Mouse (Mus musculus): Measurements from ENCODE around the gene Dnm3. TPM values are rescaled to one million over a fixed set of nuclear protein-coding genes. Genes with fewer than 3 reads are reported as not detected.

Dnm3 gene
- polyA plus RNA-seq, 1 experiment, result 1.6 TPM

DNA sequence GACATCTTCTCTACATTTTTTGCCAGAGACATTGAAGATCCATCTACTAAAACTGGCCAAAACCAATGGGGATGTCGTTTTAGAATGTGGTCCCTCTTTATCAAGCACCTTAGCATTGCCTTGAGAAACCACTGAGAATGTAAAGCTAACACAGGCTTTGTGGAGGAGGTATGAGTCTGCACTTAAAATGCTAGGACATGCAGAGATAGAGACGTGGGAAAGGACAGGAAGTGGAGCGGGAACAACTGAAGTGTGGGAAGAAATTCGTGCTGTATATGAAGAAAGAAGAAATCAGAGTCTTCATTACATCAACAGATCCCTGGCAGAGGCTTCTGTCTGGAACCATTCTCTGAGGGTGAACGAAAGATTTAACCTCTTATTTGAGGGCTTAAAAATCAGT is 121.4 kb downstream of the Dnm3 start:
- no peaks in the 10 kb centered on the region for H3K79me3 ChIP-seq (ENCODE audit: low read depth)
- no peak overlapping the region for H3ac ChIP-seq (ENCODE audit: control insufficient read depth, insufficient read length, low read depth)
- TF ChIP-seq MYOD1 (IDR thresholded peaks at IDR 0.05; ENCODE audit: control insufficient read depth, insufficient read length, low read depth), result no peak
- no peak for TF ChIP-seq MAX (IDR thresholded peaks at IDR 0.05)
- TF ChIP-seq CTCF (IDR thresholded peaks at IDR 0.05; ENCODE audit: control insufficient read depth, insufficient read depth, insufficient read length), result no peak
- no peak for TF ChIP-seq USF1 (IDR thresholded peaks at IDR 0.05; ENCODE audit: low read depth)
- no peak for TF ChIP-seq FOSL1 (IDR thresholded peaks at IDR 0.05; ENCODE audit: insufficient read depth, low read length, poor library complexity, severe bottlenecking)
- no peak for TF ChIP-seq MYOG (IDR thresholded peaks at IDR 0.05; ENCODE audit: control insufficient read depth, extremely low read depth, insufficient read length)
- no peak for TF ChIP-seq CEBPB (IDR thresholded peaks at IDR 0.05; ENCODE audit: low read depth)
- H3K4me3 ChIP-seq (ENCODE audit: insufficient read depth, poor library complexity, severe bottlenecking), result no peak overlapping the region
- no peaks in the 10 kb centered on the region for H3K79me2 ChIP-seq (ENCODE audit: control insufficient read depth, insufficient read depth)
- no peaks in the 10 kb centered on the region for H3K27me3 ChIP-seq (ENCODE audit: control insufficient read depth, insufficient read depth, insufficient read length)
- H3K36me3 ChIP-seq (ENCODE audit: control insufficient read depth, insufficient read depth), result no peaks in the 10 kb centered on the region

DNA sequence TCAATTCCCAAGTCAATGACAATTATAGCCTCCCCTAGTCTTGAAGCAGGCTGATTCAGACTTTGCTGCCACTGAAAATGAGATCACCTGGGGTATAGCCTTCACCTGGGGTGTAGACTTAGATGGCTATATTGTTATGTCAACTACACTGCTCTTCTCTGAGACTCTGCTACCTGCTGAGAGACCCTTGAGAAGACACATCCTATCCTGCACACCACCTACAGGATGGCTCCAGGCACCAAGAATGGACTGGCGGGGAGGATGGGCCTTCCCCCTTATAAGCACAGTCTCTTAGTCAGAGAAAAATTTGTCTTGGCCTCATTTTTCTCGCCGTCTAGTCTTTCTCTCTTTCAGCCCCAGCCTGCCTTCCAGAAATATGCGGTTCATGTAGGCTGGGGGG is 123.1 kb downstream of the Dnm3 start:
- H3K79me2 ChIP-seq (ENCODE audit: control insufficient read depth, insufficient read depth), result no peaks in the 10 kb centered on the region
- H3K36me3 ChIP-seq (ENCODE audit: control insufficient read depth, insufficient read depth), result no peaks in the 10 kb centered on the region
- H3K4me3 ChIP-seq (ENCODE audit: insufficient read depth, poor library complexity, severe bottlenecking), result no peak overlapping the region
- H3K79me3 ChIP-seq (ENCODE audit: low read depth), result no peaks in the 10 kb centered on the region
- TF ChIP-seq FOSL1 (IDR thresholded peaks at IDR 0.05; ENCODE audit: insufficient read depth, low read length, poor library complexity, severe bottlenecking), result no peak
- TF ChIP-seq CTCF (IDR thresholded peaks at IDR 0.05; ENCODE audit: control insufficient read depth, insufficient read depth, insufficient read length), result no peak
- TF ChIP-seq MYOD1 (IDR thresholded peaks at IDR 0.05; ENCODE audit: control insufficient read depth, insufficient read length, low read depth), result no peak
- no peak for TF ChIP-seq MYOG (IDR thresholded peaks at IDR 0.05; ENCODE audit: control insufficient read depth, extremely low read depth, insufficient read length)
- TF ChIP-seq USF1 (IDR thresholded peaks at IDR 0.05; ENCODE audit: low read depth), result no peak
- TF ChIP-seq MAX (IDR thresholded peaks at IDR 0.05), result no peak
- no peak for TF ChIP-seq CEBPB (IDR thresholded peaks at IDR 0.05; ENCODE audit: low read depth)
- no peaks in the 10 kb centered on the region for H3K27me3 ChIP-seq (ENCODE audit: control insufficient read depth, insufficient read depth, insufficient read length)
- no peak overlapping the region for H3ac ChIP-seq (ENCODE audit: control insufficient read depth, insufficient read length, low read depth)

GRCm38 (mm10) chr1:162353831-162354230 is 124.0 kb downstream of the Dnm3 start:
- Histone ChIP-seq H3K36me3 (ENCODE audit: control insufficient read depth, insufficient read depth) (no peaks in the 10 kb centered on the region), H3ac (ENCODE audit: control insufficient read depth, insufficient read length, low read depth) (no peak overlapping the region), H3K79me3 (ENCODE audit: low read depth) (no peaks in the 10 kb centered on the region), H3K4me3 (ENCODE audit: insufficient read depth, poor library complexity, severe bottlenecking) (no peak overlapping the region), H3K79me2 (ENCODE audit: control insufficient read depth, insufficient read depth) (no peaks in the 10 kb centered on the region), H3K27me3 (ENCODE audit: control insufficient read depth, insufficient read depth, insufficient read length) (no peaks in the 10 kb centered on the region)
- TF ChIP-seq FOSL1 (IDR thresholded peaks at IDR 0.05; ENCODE audit: insufficient read depth, low read length, poor library complexity, severe bottlenecking), result no peak
- TF ChIP-seq MYOG (IDR thresholded peaks at IDR 0.05; ENCODE audit: control insufficient read depth, extremely low read depth, insufficient read length), result no peak
- TF ChIP-seq MAX (IDR thresholded peaks at IDR 0.05), result no peak
- no peak for TF ChIP-seq CTCF (IDR thresholded peaks at IDR 0.05; ENCODE audit: control insufficient read depth, insufficient read depth, insufficient read length)
- no peak for TF ChIP-seq USF1 (IDR thresholded peaks at IDR 0.05; ENCODE audit: low read depth)
- TF ChIP-seq CEBPB (IDR thresholded peaks at IDR 0.05; ENCODE audit: low read depth), result no peak
- no peak for TF ChIP-seq MYOD1 (IDR thresholded peaks at IDR 0.05; ENCODE audit: control insufficient read depth, insufficient read length, low read depth)

- no peaks in the 10 kb centered on the region for H3K36me3 ChIP-seq (ENCODE audit: control insufficient read depth, insufficient read depth)
- H3K79me3 ChIP-seq (ENCODE audit: low read depth), result no peaks in the 10 kb centered on the region
- no peaks in the 10 kb centered on the region for H3K27me3 ChIP-seq (ENCODE audit: control insufficient read depth, insufficient read depth, insufficient read length)
- H3ac ChIP-seq (ENCODE audit: control insufficient read depth, insufficient read length, low read depth), result no peak overlapping the region
- H3K4me3 ChIP-seq (ENCODE audit: insufficient read depth, poor library complexity, severe bottlenecking), result no peak overlapping the region
- H3K79me2 ChIP-seq (ENCODE audit: control insufficient read depth, insufficient read depth), result no peaks in the 10 kb centered on the region
- TF ChIP-seq MYOG (IDR thresholded peaks at IDR 0.05; ENCODE audit: control insufficient read depth, extremely low read depth, insufficient read length) (no peak), USF1 (IDR thresholded peaks at IDR 0.05; ENCODE audit: low read depth) (no peak), FOSL1 (IDR thresholded peaks at IDR 0.05; ENCODE audit: insufficient read depth, low read length, poor library complexity, severe bottlenecking) (no peak), MAX (IDR thresholded peaks at IDR 0.05) (no peak), CTCF (IDR thresholded peaks at IDR 0.05; ENCODE audit: control insufficient read depth, insufficient read depth, insufficient read length) (no peak), MYOD1 (IDR thresholded peaks at IDR 0.05; ENCODE audit: control insufficient read depth, insufficient read length, low read depth) (no peak), CEBPB (IDR thresholded peaks at IDR 0.05; ENCODE audit: low read depth) (no peak)
Measured at GRCm38 (mm10) chr1:162349306-162349705, 128.5 kb downstream of the Dnm3 start.

- no peak for TF ChIP-seq MAX (IDR thresholded peaks at IDR 0.05)
- TF ChIP-seq FOSL1 (IDR thresholded peaks at IDR 0.05; ENCODE audit: insufficient read depth, low read length, poor library complexity, severe bottlenecking), result no peak
- no peak for TF ChIP-seq MYOD1 (IDR thresholded peaks at IDR 0.05; ENCODE audit: control insufficient read depth, insufficient read length, low read depth)
- no peak for TF ChIP-seq USF1 (IDR thresholded peaks at IDR 0.05; ENCODE audit: low read depth)
- no peak for TF ChIP-seq MYOG (IDR thresholded peaks at IDR 0.05; ENCODE audit: control insufficient read depth, extremely low read depth, insufficient read length)
- no peak for TF ChIP-seq CEBPB (IDR thresholded peaks at IDR 0.05; ENCODE audit: low read depth)
- TF ChIP-seq CTCF (IDR thresholded peaks at IDR 0.05; ENCODE audit: control insufficient read depth, insufficient read depth, insufficient read length), result no peak
- Histone ChIP-seq H3K36me3 (ENCODE audit: control insufficient read depth, insufficient read depth) (no peaks in the 10 kb centered on the region), H3K79me2 (ENCODE audit: control insufficient read depth, insufficient read depth) (no peaks in the 10 kb centered on the region), H3K79me3 (ENCODE audit: low read depth) (no peaks in the 10 kb centered on the region), H3K4me3 (ENCODE audit: insufficient read depth, poor library complexity, severe bottlenecking) (no peak overlapping the region), H3K27me3 (ENCODE audit: control insufficient read depth, insufficient read depth, insufficient read length) (no peaks in the 10 kb centered on the region), H3ac (ENCODE audit: control insufficient read depth, insufficient read length, low read depth) (no peak overlapping the region)
Measured at GRCm38 (mm10) chr1:162346456-162347011, 131.3 kb downstream of the Dnm3 start.

Measured in C2C12 (cell line).